Mouse (Mus musculus) embryonic facial prominence, embryonic 14.5 days (tissue): Measurements from ENCODE around the gene Tmem151a. TPM values are rescaled to one million over a fixed set of nuclear protein-coding genes. Genes with fewer than 3 reads are reported as not detected.

ENCODE experiments used
- ATAC-seq: fragments of 200-750 bp; cut with Nextera tagmentation; 2 replicates; pipeline ENCODE4 v1.8.0; 2017; ENCODE audit warnings: low read depth, moderate number of reproducible peaks, moderate TSS enrichment
- DNase-seq: peaks from one replicate; pipeline ENCODE4 v3.0.0-alpha.2; 2015; ENCODE audit warnings: low spot score
- H3K27ac ChIP-seq: fragments of 300-500 bp; sonication (generic); replicated peaks from 2 replicates; pipeline ENCODE4 v1.5.1; 2014; ENCODE audit warnings: low read depth, mild to moderate bottlenecking, low read length, moderate library complexity
- H3K27me3 ChIP-seq: fragments of 300-500 bp; sonication (generic); replicated peaks from 2 replicates; pipeline ENCODE4 v1.6.1; 2014; ENCODE audit warnings: low read length; ENCODE audit not compliant: control insufficient read depth, insufficient read depth
- H3K36me3 ChIP-seq: fragments of 300-500 bp; sonication (generic); 2 replicates; pipeline ENCODE4 v1.6.1; 2014; ENCODE audit warnings: low read length, mixed read lengths; ENCODE audit not compliant: control insufficient read depth, insufficient read depth
- H3K4me1 ChIP-seq: fragments of 300-500 bp; sonication (generic); 2 replicates; pipeline ENCODE4 v1.6.1; 2014; ENCODE audit warnings: antibody characterized with exemption, low read length; ENCODE audit not compliant: control insufficient read depth, insufficient read depth
- H3K4me2 ChIP-seq: fragments of 300-500 bp; sonication (generic); 2 replicates; pipeline ENCODE4 v1.6.1; 2014; ENCODE audit warnings: low read depth, mild to moderate bottlenecking, low read length, moderate library complexity, mixed read lengths
- H3K4me3 ChIP-seq: fragments of 300-500 bp; sonication (generic); 2 replicates; pipeline ENCODE4 v1.5.1; 2014; ENCODE audit warnings: low read depth, mild to moderate bottlenecking, low read length
- H3K9ac ChIP-seq: fragments of 300-500 bp; sonication (generic); 2 replicates; pipeline ENCODE4 v1.6.1; 2014; ENCODE audit warnings: low read depth, mild to moderate bottlenecking, low read length, moderate library complexity, mixed read lengths
- H3K9me3 ChIP-seq: fragments of 300-500 bp; sonication (generic); 2 replicates; pipeline ENCODE4 v1.6.1; 2016; ENCODE audit warnings: low read length; ENCODE audit not compliant: control insufficient read depth
- WGBS: fragments of 180-500 bp; shearing (Covaris S2); extraction: QIAGEN DNeasy Blood & Tissue Kit; methylation state at CpG from one replicate; pipeline ENCODE4 v1.1.7; 2014; 5-methylcytosine and 5-hydroxymethylcytosine counted together
- polyA plus RNA-seq: library from polyadenylated mRNA; unstranded; fragments of >200 nt; fragmentation: Nextera tagmentation; extraction: Ambion mirVana; gene quantifications from 2 replicates; pipeline ENCODE4 v1.2.1, GENCODE M21; 2014

Tmem151a gene
- polyA plus RNA-seq, 1 experiment from 2014 or later: 2.6 TPM

DNA sequence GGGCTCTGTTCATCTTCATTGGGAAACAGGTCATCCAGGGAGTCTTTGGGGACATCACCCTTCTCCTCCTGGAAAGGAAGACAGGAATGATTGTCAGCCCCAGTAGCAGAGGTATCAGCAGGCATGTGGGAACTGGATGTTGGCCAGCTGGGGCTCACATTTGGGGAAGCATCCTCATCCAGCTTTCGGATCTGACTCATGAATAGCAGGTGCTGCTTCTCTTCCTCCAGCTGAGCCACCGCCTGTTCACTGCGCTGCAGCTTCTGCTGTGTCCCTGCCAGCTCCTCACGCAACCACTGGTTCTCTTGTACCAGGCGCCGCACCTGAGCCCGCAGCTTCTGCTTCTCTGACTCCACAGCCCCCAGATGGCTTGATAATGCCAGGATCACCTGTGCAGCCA, 28.5 kb upstream of the Tmem151a start:
- Histone ChIP-seq H3K36me3 (peaks cover 60% of the 10 kb centered on the region), H3K9me3 (no peaks in the 10 kb centered on the region), H3K4me3 (no peak overlapping the region), H3K4me2 (no peak overlapping the region), H3K27me3 (no peaks in the 10 kb centered on the region), H3K4me1 (no peaks in the 10 kb centered on the region), H3K27ac (no peak overlapping the region), H3K9ac (no peak overlapping the region)
- DNase-seq (no peak), ATAC-seq (no peak)
- WGBS: 96% methylated on average over 7 of the region's 7 CpGs

GRCm38 (mm10) chr19:5109659-5110453, 24.5 kb upstream of the Tmem151a start:
- no peaks in the 10 kb centered on the region for H3K9me3 ChIP-seq
- H3K27me3 ChIP-seq: no peaks in the 10 kb centered on the region
- no peak overlapping the region for H3K9ac ChIP-seq
- WGBS: 75% methylated on average over 19 of the region's 19 CpGs
- no peak overlapping the region for H3K4me3 ChIP-seq
- peaks cover 70% of the 10 kb centered on the region for H3K36me3 ChIP-seq
- peaks cover 7% of the 10 kb centered on the region; the same call in 1 of the 2 replicates for H3K4me1 ChIP-seq
- H3K4me2 ChIP-seq: no peak overlapping the region
- no peak for DNase-seq
- H3K27ac ChIP-seq: no peak overlapping the region
- ATAC-seq: no peak

- Histone ChIP-seq H3K4me1 (peaks cover 7% of the 10 kb centered on the region; the same call in 1 of the 2 replicates), H3K4me2 (no peak overlapping the region), H3K27me3 (no peaks in the 10 kb centered on the region), H3K27ac (peak overlapping the region; percentile 15; the same call in 1 of the 2 replicates), H3K4me3 (no peak overlapping the region), H3K9ac (0 out of 2 replicates have a peak overlapping the region, but pooled peaks have one; percentile 14), H3K36me3 (peaks cover 72% of the 10 kb centered on the region), H3K9me3 (no peaks in the 10 kb centered on the region)
- no peak for ATAC-seq
- WGBS: 48% methylated on average over 4 of the region's 4 CpGs
- no peak for DNase-seq
Measured at GRCm38 (mm10) chr19:5108702-5109101, 23.4 kb upstream of the Tmem151a start.

DNA sequence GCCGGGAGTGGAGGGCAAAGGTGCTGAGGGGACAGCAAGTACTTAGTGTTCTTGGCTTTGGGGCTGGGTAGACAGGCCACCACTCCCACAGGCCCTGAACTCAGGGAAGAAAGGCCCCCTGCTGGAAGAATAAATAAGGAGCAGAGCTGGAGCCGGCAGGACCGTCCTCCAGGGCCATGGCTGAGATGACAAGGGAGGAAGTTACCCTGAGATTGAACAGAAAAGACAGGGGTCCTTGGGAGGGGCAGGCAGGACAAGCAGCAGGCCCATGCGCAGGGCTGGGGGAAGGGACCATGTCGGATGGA, 22.9 kb upstream of the Tmem151a start:
- 41% methylated on average over 5 of the region's 5 CpGs for WGBS
- no peaks in the 10 kb centered on the region for H3K9me3 ChIP-seq
- no peak for ATAC-seq
- 0 out of 2 replicates have a peak overlapping the region, but pooled peaks have one; percentile 14 for H3K9ac ChIP-seq
- peak; percentile 48 for DNase-seq
- peaks cover 7% of the 10 kb centered on the region; the same call in 1 of the 2 replicates for H3K4me1 ChIP-seq
- H3K4me3 ChIP-seq: no peak overlapping the region
- H3K27me3 ChIP-seq: no peaks in the 10 kb centered on the region
- peak overlapping the region; percentile 15; the same call in 1 of the 2 replicates for H3K27ac ChIP-seq
- H3K36me3 ChIP-seq: peaks cover 72% of the 10 kb centered on the region
- no peak overlapping the region for H3K4me2 ChIP-seq

- no peak overlapping the region for H3K4me3 ChIP-seq
Measured at GRCm38 (mm10) chr19:5107556-5108270, 22.4 kb upstream of the Tmem151a start.

DNA sequence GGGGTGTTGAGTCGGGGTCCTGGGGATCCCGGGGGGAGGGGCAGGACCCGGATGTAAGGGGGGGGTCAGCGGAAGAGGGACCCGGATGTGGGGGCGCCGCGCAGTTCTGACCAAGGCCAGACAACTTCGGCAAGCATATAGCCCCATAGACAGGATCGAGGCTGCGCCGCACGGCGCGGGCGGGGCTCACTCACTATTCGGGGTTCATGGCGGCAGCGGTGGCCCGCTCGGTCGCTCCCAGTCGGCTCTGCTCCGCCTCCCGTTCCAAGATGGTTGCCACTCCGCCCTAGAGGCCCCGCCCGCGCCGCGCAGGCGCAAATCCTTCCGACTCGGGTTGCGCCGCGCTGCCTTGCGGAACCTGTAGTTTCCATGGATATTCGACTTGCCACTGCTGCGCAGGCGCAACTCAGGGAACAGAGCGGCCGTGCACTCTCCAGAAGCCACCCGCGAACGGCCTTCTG, 21.4 kb upstream of the Tmem151a start, which contains the start of gene Rab1b:
Gene Rab1b (minus strand): TSS at position 342 of the 461 bp plus-strand sequence.
- DNase-seq (peak; percentile 99), ATAC-seq (peak; percentile 97)
- peak within 1 kb of the TSS; percentile 78 for H3K4me2 ChIP-seq
- peak within 1 kb of the TSS; percentile 63 for H3K4me3 ChIP-seq
- H3K4me1 ChIP-seq: peaks cover 7% of the 10 kb centered on the region; the same call in 1 of the 2 replicates
- H3K9me3 ChIP-seq: no peaks in the 10 kb centered on the region
- peak within 1 kb of the TSS; percentile 87 for H3K9ac ChIP-seq
- under 1% methylated on average over 16 of the region's 46 CpGs for WGBS
- peak within 1 kb of the TSS; percentile 96 for H3K27ac ChIP-seq
- peaks cover 75% of the 10 kb centered on the region for H3K36me3 ChIP-seq
- H3K27me3 ChIP-seq: no peaks in the 10 kb centered on the region

More at GRCm38 (mm10) chr19:5107556-5108270, 22.4 kb upstream of the Tmem151a start:
- Histone ChIP-seq H3K4me1 (peaks cover 7% of the 10 kb centered on the region; the same call in 1 of the 2 replicates), H3K9ac (no peak overlapping the region; the same call in 1 of the 2 replicates), H3K27me3 (no peaks in the 10 kb centered on the region), H3K36me3 (peaks cover 74% of the 10 kb centered on the region), H3K9me3 (no peaks in the 10 kb centered on the region), H3K4me2 (peak overlapping the region; percentile 41), H3K27ac (no peak overlapping the region; the same call in 1 of the 2 replicates)
- ATAC-seq (no peak), DNase-seq (no peak)
- 81% methylated on average over 18 of the region's 18 CpGs for WGBS

GRCm38 (mm10) chr19:5106074-5106473, 20.7 kb upstream of the Tmem151a start:
- Histone ChIP-seq H3K27ac (peak overlapping the region; percentile 96), H3K9me3 (no peaks in the 10 kb centered on the region)
- 13% methylated on average over 9 of the region's 9 CpGs for WGBS

DNA sequence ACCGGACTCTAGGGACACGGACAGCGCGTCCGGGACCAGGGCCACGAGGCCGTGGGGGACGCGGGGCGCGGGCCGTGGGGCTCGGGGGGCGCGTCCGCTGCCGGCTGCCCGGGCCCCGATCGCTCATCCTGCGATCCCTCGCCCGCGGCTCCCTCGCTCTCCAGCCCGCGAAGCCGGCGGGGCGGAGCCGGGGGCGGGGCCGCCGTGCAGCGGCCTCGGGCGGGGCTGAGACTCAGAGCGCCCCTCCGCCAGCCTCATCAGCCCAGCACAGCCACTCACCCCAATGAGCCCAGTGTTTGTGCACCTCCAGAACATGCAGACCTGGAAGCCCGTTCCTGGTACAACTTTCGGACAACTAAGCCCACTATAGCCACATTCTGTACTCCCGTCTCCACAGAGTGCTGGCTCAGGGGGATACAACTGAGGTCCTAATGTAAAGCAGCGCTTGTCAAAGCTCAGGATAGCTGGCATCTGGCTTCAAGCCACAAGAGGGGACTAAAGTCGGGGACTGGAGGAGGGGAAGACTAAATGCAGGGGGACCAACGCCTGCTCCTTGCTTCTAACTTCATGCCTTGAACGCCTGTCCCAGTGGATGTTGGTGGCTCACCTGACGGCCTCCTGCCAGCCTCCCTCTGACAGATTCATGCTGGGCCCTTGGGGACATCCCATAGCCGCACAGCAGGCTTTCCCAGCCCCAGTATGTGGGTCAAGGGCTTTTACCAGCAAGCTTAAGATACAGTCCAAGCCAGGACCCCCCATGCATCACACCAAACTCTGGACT, 13.2 kb upstream of the Tmem151a start, which contains the start of gene Cnih2:
Gene Cnih2 (minus strand): TSS at position 159 of the 781 bp plus-strand sequence.
- Histone ChIP-seq H3K4me2 (peak within 1 kb of the TSS; percentile 97), H3K4me1 (peaks cover 28% of the 10 kb centered on the region), H3K9me3 (no peaks in the 10 kb centered on the region), H3K4me3 (peak within 1 kb of the TSS; percentile 73), H3K27me3 (no peaks in the 10 kb centered on the region), H3K27ac (peak within 1 kb of the TSS; percentile 65), H3K9ac (peak within 1 kb of the TSS; percentile 89), H3K36me3 (peaks cover 43% of the 10 kb centered on the region)
- peak; percentile 85 for DNase-seq
- WGBS: 2% methylated on average over 23 of the region's 48 CpGs
- ATAC-seq: peak; percentile 74

More at GRCm38 (mm10) chr19:5106074-5106473, 20.7 kb upstream of the Tmem151a start:
- ATAC-seq (no peak), DNase-seq (no peak)
- Histone ChIP-seq H3K9ac (peak overlapping the region; percentile 87), H3K4me2 (peak overlapping the region; percentile 78), H3K4me3 (peak overlapping the region; percentile 63), H3K36me3 (peaks cover 72% of the 10 kb centered on the region), H3K27me3 (no peaks in the 10 kb centered on the region), H3K4me1 (peaks cover 7% of the 10 kb centered on the region; the same call in 1 of the 2 replicates)
